Mouse (Mus musculus) bone marrow macrophage, adult 2 months (primary cell): ENCODE measurements at regions not wholly inside any gene's neighbourhood (a gene's known extent, or its start where the extent isn't known, plus 50 kb on each side); places are given as distances from the start of the nearest gene placed in this dataset.

Experiments
- CTCF ChIP-seq: IDR thresholded peaks from 2 replicates; pipeline ENCODE4 v1.5.1; 2012; ENCODE audit warnings: low read depth, mild to moderate bottlenecking, low read length, moderate library complexity
- POLR2A ChIP-seq: IDR thresholded peaks from 2 replicates; pipeline ENCODE4 v1.6.1; 2012; ENCODE audit warnings: mild to moderate bottlenecking, low read depth, low read length, borderline replicate concordance

DNA sequence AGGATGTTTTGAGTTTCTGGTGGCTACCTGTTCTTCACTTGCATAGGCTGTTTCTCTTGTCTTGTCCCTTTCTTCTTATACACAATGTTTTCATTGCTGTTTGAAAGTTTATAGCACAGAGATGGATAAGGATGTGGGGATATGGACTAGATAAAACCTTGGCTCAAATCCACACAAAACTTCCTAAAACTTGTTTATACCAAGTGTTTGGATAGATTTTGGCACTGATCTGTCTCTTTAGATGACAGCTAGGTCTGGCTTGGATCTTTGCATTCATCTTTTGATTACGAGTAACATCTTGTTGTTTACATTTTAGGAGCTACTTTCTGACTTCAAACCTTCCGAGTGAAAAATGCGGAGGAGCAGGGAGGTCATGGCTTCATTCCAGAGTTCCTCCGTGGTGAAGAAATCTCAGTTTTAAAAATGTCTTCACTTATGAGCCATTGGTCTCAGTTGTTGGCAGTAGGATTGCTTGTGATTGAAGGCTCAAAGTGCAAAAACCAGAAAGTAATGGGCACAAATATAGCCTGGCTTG is 190.1 kb upstream of the Pkn2 start:
- TF ChIP-seq POLR2A (no peak), CTCF (no peak)
